Mouse (Mus musculus): ENCODE measurements around the gene Ube2c. TPM values are rescaled to one million over a fixed set of nuclear protein-coding genes. Genes with fewer than 3 reads are reported as not detected.

Gene Ube2c
- polyA plus RNA-seq, 2 experiments: 465 to 533 TPM

- no peak for TF ChIP-seq CTCF (IDR thresholded peaks at IDR 0.05; ENCODE audit: low read depth)
- TF ChIP-seq EP300 (IDR thresholded peaks at IDR 0.05; ENCODE audit: low read depth): no peak
- WGBS (ENCODE audit: insufficient replicate concordance): 59% methylated on average over 5 of the region's 5 CpGs
- Histone ChIP-seq H3K27me3 (ENCODE audit: control insufficient read depth, insufficient read depth, low read length) (no peaks in the 10 kb centered on the region; the same call in 1 of the 2 replicates), H3K36me3 (replicated peaks; ENCODE audit: control insufficient read depth, insufficient read depth, low read depth) (no peaks in the 10 kb centered on the region), H3K9me3 (ENCODE audit: control insufficient read depth, low read length) (no peaks in the 10 kb centered on the region), H3K4me3 (ENCODE audit: insufficient read depth in 1 of 2, low read depth in 2 of 2, low read length in 2 of 2) (no peak overlapping the region), H3K9ac (replicated peaks) (no peak overlapping the region), H3K27ac (no peak overlapping the region), H3K4me1 (replicated peaks; ENCODE audit: control insufficient read depth in 2 of 2, insufficient read depth in 2 of 2, low read length in 1 of 2) (0 out of 4 replicates have a peak, but pooled peaks cover 0 to 3% of the 10 kb centered on the region in 2 experiments), H3K4me2 (ENCODE audit: low read depth) (no peak overlapping the region)
- DNase-seq (ENCODE audit: low read depth in 3 of 3, low spot score in 3 of 3) (no peak), ATAC-seq (ENCODE audit: insufficient read depth) (no peak)
These were observed 34.9 kb upstream of the Ube2c start for GRCm38 (mm10) chr2:164734839-164735238.

GRCm38 (mm10) chr2:164735446-164735845 lies 34.3 kb upstream of the Ube2c start:
- TF ChIP-seq EP300 (IDR thresholded peaks at IDR 0.05; ENCODE audit: low read depth): no peak
- TF ChIP-seq CTCF (IDR thresholded peaks at IDR 0.05; ENCODE audit: low read depth): no peak
- 73% methylated on average over 5 of the region's 5 CpGs for WGBS (ENCODE audit: insufficient replicate concordance)
- ATAC-seq (ENCODE audit: insufficient read depth) (no peak), DNase-seq (ENCODE audit: low read depth in 3 of 3, low spot score in 3 of 3) (no peak)
- H3K27ac ChIP-seq: no peak overlapping the region
- no peaks in the 10 kb centered on the region for H3K36me3 ChIP-seq (replicated peaks; ENCODE audit: control insufficient read depth, insufficient read depth, low read depth)
- H3K9me3 ChIP-seq (ENCODE audit: control insufficient read depth, low read length): no peaks in the 10 kb centered on the region
- no peaks in the 10 kb centered on the region; the same call in 1 of the 2 replicates for H3K27me3 ChIP-seq (ENCODE audit: control insufficient read depth, insufficient read depth, low read length)
- no peak overlapping the region for H3K9ac ChIP-seq (replicated peaks)
- H3K4me3 ChIP-seq (ENCODE audit: insufficient read depth in 1 of 2, low read depth in 2 of 2, low read length in 2 of 2): no peak overlapping the region
- H3K4me1 ChIP-seq (replicated peaks; ENCODE audit: control insufficient read depth in 2 of 2, insufficient read depth in 2 of 2, low read length in 1 of 2): 0 out of 4 replicates have a peak, but pooled peaks cover 0 to 3% of the 10 kb centered on the region in 2 experiments
- H3K4me2 ChIP-seq (ENCODE audit: low read depth): no peak overlapping the region

GRCm38 (mm10) chr2:164737377-164738090 lies 32.2 kb upstream of the Ube2c start:
- no peak overlapping the region for H3K4me3 ChIP-seq (ENCODE audit: insufficient read depth in 1 of 2, low read depth in 2 of 2, low read length in 2 of 2)
- H3K27me3 ChIP-seq (ENCODE audit: control insufficient read depth, insufficient read depth, low read length): no peaks in the 10 kb centered on the region; the same call in none of the 2 replicates
- WGBS (ENCODE audit: insufficient replicate concordance): 48% methylated on average over 3 of the region's 3 CpGs
- no peak overlapping the region for H3K27ac ChIP-seq
- 0 out of 4 replicates have a peak, but pooled peaks cover 0 to 2% of the 10 kb centered on the region in 2 experiments for H3K4me1 ChIP-seq (replicated peaks; ENCODE audit: control insufficient read depth in 2 of 2, insufficient read depth in 2 of 2, low read length in 1 of 2)
- ATAC-seq (ENCODE audit: insufficient read depth) (peak; percentile 17; the same call in 1 of the 2 replicates), DNase-seq (ENCODE audit: low read depth in 3 of 3, low spot score in 3 of 3) (no peak)
- no peaks in the 10 kb centered on the region for H3K36me3 ChIP-seq (replicated peaks; ENCODE audit: control insufficient read depth, insufficient read depth, low read depth)
- no peak overlapping the region for H3K9ac ChIP-seq (replicated peaks)
- no peaks in the 10 kb centered on the region for H3K9me3 ChIP-seq (ENCODE audit: control insufficient read depth, low read length)
- no peak overlapping the region for H3K4me2 ChIP-seq (ENCODE audit: low read depth)
- TF ChIP-seq EP300 (IDR thresholded peaks at IDR 0.05; ENCODE audit: low read depth) (no peak), CTCF (IDR thresholded peaks at IDR 0.05; ENCODE audit: low read depth) (no peak)

- DNase-seq (ENCODE audit: low read depth in 3 of 3, low spot score in 3 of 3) (no peak), ATAC-seq (ENCODE audit: insufficient read depth) (no peak)
- H3K4me3 ChIP-seq (ENCODE audit: insufficient read depth in 1 of 2, low read depth in 2 of 2, low read length in 2 of 2): no peak overlapping the region
- no peak overlapping the region for H3K27ac ChIP-seq
- no peaks in the 10 kb centered on the region; the same call in none of the 2 replicates for H3K27me3 ChIP-seq (ENCODE audit: control insufficient read depth, insufficient read depth, low read length)
- no peak overlapping the region for H3K4me2 ChIP-seq (ENCODE audit: low read depth)
- no peaks in the 10 kb centered on the region for H3K36me3 ChIP-seq (replicated peaks; ENCODE audit: control insufficient read depth, insufficient read depth, low read depth)
- no peaks in the 10 kb centered on the region for H3K9me3 ChIP-seq (ENCODE audit: control insufficient read depth, low read length)
- 46% methylated on average over 7 of the region's 7 CpGs for WGBS (ENCODE audit: insufficient replicate concordance)
- H3K9ac ChIP-seq (replicated peaks): no peak overlapping the region
- peaks cover 0 to 1% of the 10 kb centered on the region in 2 experiments; a peak in 3 of 4 replicates for H3K4me1 ChIP-seq (replicated peaks; ENCODE audit: control insufficient read depth in 2 of 2, insufficient read depth in 2 of 2, low read length in 1 of 2)
- TF ChIP-seq CTCF (IDR thresholded peaks at IDR 0.05; ENCODE audit: low read depth) (no peak), EP300 (IDR thresholded peaks at IDR 0.05; ENCODE audit: low read depth) (no peak)
These were observed 29.8 kb upstream of the Ube2c start for GRCm38 (mm10) chr2:164739876-164740275.

- TF ChIP-seq EP300 (IDR thresholded peaks at IDR 0.05; ENCODE audit: low read depth) (no peak), CTCF (IDR thresholded peaks at IDR 0.05; ENCODE audit: low read depth) (no peak)
- Histone ChIP-seq H3K9ac (replicated peaks) (peak overlapping the region; percentile 98), H3K4me2 (ENCODE audit: low read depth) (peak overlapping the region; percentile 90)
These were observed 24.7 kb upstream of the Ube2c start for GRCm38 (mm10) chr2:164744987-164745386.

More at GRCm38 (mm10) chr2:164744987-164745386, 24.7 kb upstream of the Ube2c start:
- Histone ChIP-seq H3K4me3 (ENCODE audit: insufficient read depth in 1 of 2, low read depth in 2 of 2, low read length in 2 of 2) (peak overlapping the region; percentile 97 to 99), H3K9me3 (ENCODE audit: control insufficient read depth, low read length) (no peaks in the 10 kb centered on the region), H3K36me3 (replicated peaks; ENCODE audit: control insufficient read depth, insufficient read depth, low read depth) (peaks cover 27% of the 10 kb centered on the region), H3K4me1 (replicated peaks; ENCODE audit: control insufficient read depth in 2 of 2, insufficient read depth in 2 of 2, low read length in 1 of 2) (peaks cover 10 to 20% of the 10 kb centered on the region in 2 experiments; a peak in 3 of 4 replicates), H3K27me3 (ENCODE audit: control insufficient read depth, insufficient read depth, low read length) (no peaks in the 10 kb centered on the region; the same call in none of the 2 replicates), H3K27ac (no peak overlapping the region)
- WGBS (ENCODE audit: insufficient replicate concordance): 43% methylated on average over 13 of the region's 13 CpGs
- ATAC-seq (ENCODE audit: insufficient read depth) (no peak), DNase-seq (ENCODE audit: low read depth in 3 of 3, low spot score in 3 of 3) (no peak)

Data from liver, embryonic 14.5 days (tissue).